Mouse (Mus musculus) embryonic stem cell, embryonic (primary cell): Measurements from ENCODE around the gene Ppip5k1.

ENCODE experiments used
- CTCF ChIA-PET, 4 experiments: fragments of 300-600 bp in 2 of 4; fragments of 350-600 bp in 2 of 4; sonication (Branson Sonifier 250); formaldehyde crosslinking; loops; one replicate each; lab custom pipeline; 2022; ENCODE audit warnings: inconsistent platforms in 2 of 4; lab: Charles Lee
- POLR2A ChIA-PET, 4 experiments: fragments of 300-600 bp in 2 of 4; fragments of 350-600 bp in 2 of 4; sonication (Branson Sonifier 250); formaldehyde crosslinking; loops; one replicate each; lab custom pipeline; 2022; ENCODE audit warnings: antibody characterized with exemption in 4 of 4, inconsistent platforms in 1 of 4; lab: Charles Lee

Ppip5k1 gene

GRCm38 (mm10) chr2:121289730-121290540 lies 65.3 kb downstream of the Ppip5k1 start:
- ChIA-PET CTCF (interaction anchor here in 3 of 4 experiments (0.7 to 1.5 kb wide), 8 partner anchors 8 to 107 kb away, joined by 3 to 5 read pairs (median 3); no protein-coding TSS in a partner anchor), POLR2A (interaction anchor here (0.5 to 4.5 kb wide), 40 partner anchors 9 to 577 kb away, joined by 3 to 31 read pairs (median 4); partner anchors contain the start of genes Catsper2 (in 3 of the 4), Pdia3 (in 3 of the 4), Adal (in 2 of the 4) and Lcmt2 (in 2 of the 4))

GRCm38 (mm10) chr2:121288901-121289729 lies 66.1 kb downstream of the Ppip5k1 start, which contains the start of gene Map1a:
Gene Map1a, plus strand, starts transcription at chr2:121289600.
- ChIA-PET CTCF (interaction anchor here in 3 of 4 experiments (0.7 to 1.5 kb wide), 8 partner anchors 9 to 107 kb away, joined by 3 to 5 read pairs (median 3); no protein-coding TSS in a partner anchor), POLR2A (interaction anchor here (0.5 to 4.5 kb wide), 41 partner anchors 9 to 578 kb away, joined by 3 to 31 read pairs (median 4); partner anchors contain the start of genes Catsper2 (in 3 of the 4), Pdia3 (in 3 of the 4), Adal (in 2 of the 4) and Lcmt2 (in 2 of the 4))

DNA sequence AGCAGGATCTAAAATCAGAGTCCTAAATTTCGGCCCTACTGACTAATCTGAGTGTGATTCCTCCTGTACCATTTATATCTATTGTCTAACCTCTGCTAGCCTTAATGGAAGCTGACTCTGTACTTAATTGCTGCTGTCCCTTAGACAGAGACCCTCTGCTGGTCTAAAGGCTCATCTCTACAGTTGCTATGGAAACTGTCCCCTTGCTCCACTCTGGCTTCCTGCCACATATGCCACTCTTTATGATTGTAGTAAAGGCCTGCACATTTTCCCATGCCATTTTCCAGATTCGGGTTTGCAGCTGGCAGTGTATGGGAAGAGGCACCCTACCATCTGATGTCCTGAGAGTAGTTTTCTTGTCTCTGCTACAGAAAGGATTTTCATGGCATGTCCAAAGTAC lies 67.3 kb downstream of the Ppip5k1 start:
- POLR2A ChIA-PET: interaction anchor here in 1 of 4 experiments (3.2 to 4.5 kb wide), 3 partner anchors 15 to 68 kb away, joined by 15 to 31 read pairs (median 22); partner anchors contain the start of gene Trp53bp1
- CTCF ChIA-PET: no interaction called here

- POLR2A ChIA-PET: interaction anchor here in 2 of 4 experiments (0.6 to 4.4 kb wide), 12 partner anchors 14 to 177 kb away, joined by 3 to 22 read pairs (median 5); partner anchors contain the start of genes Adal (in 1 of the 2), Catsper2 (in 1 of the 2), Lcmt2 (in 1 of the 2) and Map1a (in 1 of the 2)
- CTCF ChIA-PET: interaction anchor here in 2 of 4 experiments (0.6 to 1.9 kb wide), 4 partner anchors 34 to 211 kb away, joined by 3 to 9 read pairs (median 4); no protein-coding TSS in a partner anchor
Observed at GRCm38 (mm10) chr2:121271928-121272516, 83.2 kb downstream of the Ppip5k1 start.

- CTCF ChIA-PET: interaction anchor here in 3 of 4 experiments (0.5 to 1.9 kb wide), 8 partner anchors 9 to 244 kb away, joined by 3 to 9 read pairs (median 4); no protein-coding TSS in a partner anchor
- POLR2A ChIA-PET: interaction anchor here in 3 of 4 experiments (0.6 to 4.4 kb wide), 30 partner anchors 10 to 624 kb away, joined by 3 to 22 read pairs (median 5); partner anchors contain the start of genes Adal (in 2 of the 3), Lcmt2 (in 2 of the 3), Map1a (in 2 of the 3) and Serf2 (in 2 of the 3)
Observed at GRCm38 (mm10) chr2:121271236-121271927, 83.8 kb downstream of the Ppip5k1 start, which contains the start of gene Trp53bp1. Gene Trp53bp1, minus strand, starts transcription at chr2:121271407.

GRCm38 (mm10) chr2:121270521-121271235 lies 84.5 kb downstream of the Ppip5k1 start:
- POLR2A ChIA-PET: interaction anchor here in 3 of 4 experiments (0.6 to 4.4 kb wide), 32 partner anchors 9 to 625 kb away, joined by 3 to 22 read pairs (median 4); partner anchors contain the start of genes Adal (in 2 of the 3), Lcmt2 (in 2 of the 3), Map1a (in 2 of the 3) and Serf2 (in 2 of the 3)
- CTCF ChIA-PET: interaction anchor here in 2 of 4 experiments (0.5 to 1.9 kb wide), 7 partner anchors 9 to 243 kb away, joined by 3 to 9 read pairs (median 4); no protein-coding TSS in a partner anchor

GRCm38 (mm10) chr2:121268446-121268845 lies 86.8 kb downstream of the Ppip5k1 start:
- POLR2A ChIA-PET: no interaction called here
- CTCF ChIA-PET: no interaction called here
